Mouse (Mus musculus) hindbrain, embryonic 13.5 days (tissue): Measurements from ENCODE around the gene Tab2. TPM values are rescaled to one million over a fixed set of nuclear protein-coding genes. Genes with fewer than 3 reads are reported as not detected.

Source experiments
- ATAC-seq: fragments of 200-750 bp; cut with Nextera tagmentation; 2 replicates; pipeline ENCODE4 v1.8.0; 2017; ENCODE audit warnings: moderate TSS enrichment; ENCODE audit not compliant: low FRiP score
- H3K27ac ChIP-seq: fragments of 300-500 bp; sonication (generic); 2 replicates; pipeline ENCODE4 v1.5.1; 2015; ENCODE audit warnings: inconsistent platforms, mild to moderate bottlenecking, moderate library complexity
- H3K27me3 ChIP-seq: fragments of 300-500 bp; sonication (generic); 2 replicates; pipeline ENCODE4 v1.6.1; 2015; ENCODE audit warnings: mild to moderate bottlenecking, inconsistent platforms
- H3K36me3 ChIP-seq: fragments of 300-500 bp; sonication (generic); 2 replicates; pipeline ENCODE4 v1.6.1; 2015; ENCODE audit warnings: mild to moderate bottlenecking, inconsistent platforms
- H3K4me1 ChIP-seq: fragments of 300-500 bp; sonication (generic); replicated peaks from 2 replicates; pipeline ENCODE4 v1.6.1; 2015; ENCODE audit warnings: inconsistent platforms
- H3K4me2 ChIP-seq: fragments of 300-500 bp; sonication (generic); 2 replicates; pipeline ENCODE4 v1.6.1; 2015; ENCODE audit warnings: inconsistent platforms, mild to moderate bottlenecking, moderate library complexity
- H3K4me3 ChIP-seq: fragments of 300-500 bp; sonication (generic); 2 replicates; pipeline ENCODE4 v1.5.1; 2015; ENCODE audit warnings: mild to moderate bottlenecking, inconsistent platforms
- H3K9ac ChIP-seq: fragments of 300-500 bp; sonication (generic); 2 replicates; pipeline ENCODE4 v1.6.1; 2015; ENCODE audit warnings: mild to moderate bottlenecking, inconsistent platforms
- H3K9me3 ChIP-seq: fragments of 300-500 bp; sonication (generic); 2 replicates; pipeline ENCODE4 v1.6.1; 2016; ENCODE audit warnings: inconsistent platforms
- WGBS: fragments of 180-500 bp; shearing (Covaris S2); methylation state at CpG from one replicate; pipeline ENCODE4 v1.1.7; 2015; 5-methylcytosine and 5-hydroxymethylcytosine counted together
- polyA plus RNA-seq: library from polyadenylated mRNA; unstranded; fragments of >200 nt; fragmentation: Nextera tagmentation; extraction: Ambion mirVana; gene quantifications from 2 replicates; pipeline ENCODE4 v1.2.1, GENCODE M21; 2015

Gene Tab2
- 14.6 and 15.6 TPM in 2 replicates for polyA plus RNA-seq

- Histone ChIP-seq H3K4me3 (peak within 1 kb of the TSS; percentile 99), H3K36me3 (no peaks in the 10 kb centered on the region), H3K9ac (peak within 1 kb of the TSS; percentile 99), H3K4me2 (peak within 1 kb of the TSS; percentile 88), H3K4me1 (peaks cover 21% of the 10 kb centered on the region), H3K27me3 (no peaks in the 10 kb centered on the region), H3K27ac (peak within 1 kb of the TSS; percentile 99), H3K9me3 (no peaks in the 10 kb centered on the region)
- peak; percentile 98 for ATAC-seq
- WGBS = under 1% methylated on average over 67 of the region's 97 CpGs
Measured at GRCm38 (mm10) chr10:7956228-7957001, at the start of gene Tab2. TSS of gene Tab2 (minus strand) at chr10:7956230.

- H3K36me3 ChIP-seq = no peaks in the 10 kb centered on the region
- H3K4me2 ChIP-seq = no peak overlapping the region
- H3K27ac ChIP-seq = no peak overlapping the region
- no peak overlapping the region for H3K4me3 ChIP-seq
- no peaks in the 10 kb centered on the region for H3K27me3 ChIP-seq
- no peak overlapping the region for H3K9ac ChIP-seq
- no peaks in the 10 kb centered on the region for H3K4me1 ChIP-seq
- no peaks in the 10 kb centered on the region for H3K9me3 ChIP-seq
- no peak for ATAC-seq
- 84% methylated on average over 10 of the region's 10 CpGs for WGBS
Measured at GRCm38 (mm10) chr10:7992258-7992919, 36.4 kb upstream of the Tab2 start.

GRCm38 (mm10) chr10:7991596-7991995 is 35.6 kb upstream of the Tab2 start:
- Histone ChIP-seq H3K9me3 (no peaks in the 10 kb centered on the region), H3K4me3 (no peak overlapping the region), H3K27ac (no peak overlapping the region), H3K9ac (no peak overlapping the region), H3K4me2 (no peak overlapping the region), H3K4me1 (no peaks in the 10 kb centered on the region), H3K27me3 (no peaks in the 10 kb centered on the region), H3K36me3 (no peaks in the 10 kb centered on the region)
- no peak for ATAC-seq
- WGBS = 86% methylated on average over 5 of the region's 5 CpGs

GRCm38 (mm10) chr10:7987521-7987920 is 31.5 kb upstream of the Tab2 start:
- 93% methylated on average over 8 of the region's 8 CpGs for WGBS
- H3K9me3 ChIP-seq = no peaks in the 10 kb centered on the region
- ATAC-seq = no peak
- no peak overlapping the region for H3K4me3 ChIP-seq
- H3K27ac ChIP-seq = no peak overlapping the region
- no peak overlapping the region for H3K9ac ChIP-seq
- no peak overlapping the region for H3K4me2 ChIP-seq
- no peaks in the 10 kb centered on the region for H3K36me3 ChIP-seq
- no peaks in the 10 kb centered on the region for H3K4me1 ChIP-seq
- no peaks in the 10 kb centered on the region for H3K27me3 ChIP-seq

GRCm38 (mm10) chr10:7976462-7976861 is 20.4 kb upstream of the Tab2 start:
- ATAC-seq = no peak
- Histone ChIP-seq H3K27ac (no peak overlapping the region), H3K36me3 (no peaks in the 10 kb centered on the region), H3K9me3 (no peaks in the 10 kb centered on the region), H3K4me1 (no peaks in the 10 kb centered on the region), H3K27me3 (no peaks in the 10 kb centered on the region), H3K9ac (no peak overlapping the region), H3K4me2 (no peak overlapping the region), H3K4me3 (no peak overlapping the region)
- WGBS = 97% methylated on average over 9 of the region's 9 CpGs

- Histone ChIP-seq H3K27me3 (no peaks in the 10 kb centered on the region), H3K4me3 (no peak overlapping the region), H3K4me2 (no peak overlapping the region), H3K4me1 (no peaks in the 10 kb centered on the region), H3K9ac (no peak overlapping the region), H3K27ac (no peak overlapping the region), H3K9me3 (no peaks in the 10 kb centered on the region), H3K36me3 (no peaks in the 10 kb centered on the region)
- no peak for ATAC-seq
- 99% methylated on average over 2 of the region's 2 CpGs for WGBS
Measured at GRCm38 (mm10) chr10:7968747-7969280, 12.8 kb upstream of the Tab2 start.

- no peak overlapping the region for H3K9ac ChIP-seq
- H3K9me3 ChIP-seq = no peaks in the 10 kb centered on the region
- no peak overlapping the region for H3K4me2 ChIP-seq
- no peaks in the 10 kb centered on the region for H3K36me3 ChIP-seq
- no peaks in the 10 kb centered on the region for H3K27me3 ChIP-seq
- H3K4me3 ChIP-seq = no peak overlapping the region
- 90% methylated on average over 3 of the region's 3 CpGs for WGBS
- H3K27ac ChIP-seq = no peak overlapping the region
- no peak for ATAC-seq
- H3K4me1 ChIP-seq = no peaks in the 10 kb centered on the region
Measured at GRCm38 (mm10) chr10:7967096-7967495, 11.1 kb upstream of the Tab2 start.

GRCm38 (mm10) chr10:7959073-7959472 is 3.0 kb upstream of the Tab2 start:
- 85% methylated on average over 6 of the region's 6 CpGs for WGBS
- no peaks in the 10 kb centered on the region for H3K27me3 ChIP-seq
- H3K36me3 ChIP-seq = no peaks in the 10 kb centered on the region
- peaks cover 6% of the 10 kb centered on the region for H3K4me1 ChIP-seq
- ATAC-seq = no peak
- no peak overlapping the region for H3K4me2 ChIP-seq
- no peaks in the 10 kb centered on the region for H3K9me3 ChIP-seq
- H3K9ac ChIP-seq = no peak overlapping the region
- no peak overlapping the region for H3K4me3 ChIP-seq
- no peak overlapping the region for H3K27ac ChIP-seq

- Histone ChIP-seq H3K27me3 (no peaks in the 10 kb centered on the region), H3K4me2 (peak overlapping the region; percentile 88), H3K36me3 (0 out of 2 replicates have a peak, but pooled peaks cover 3% of the 10 kb centered on the region), H3K9me3 (no peaks in the 10 kb centered on the region), H3K4me1 (peaks cover 21% of the 10 kb centered on the region), H3K4me3 (peak overlapping the region; percentile 99), H3K9ac (peak overlapping the region; percentile 99), H3K27ac (peak overlapping the region; percentile 99)
- peak; percentile 53 for ATAC-seq
- no CpG with 5 or more reads among the region's 76 CpGs for WGBS
Measured at GRCm38 (mm10) chr10:7955634-7956121, 352 bp downstream of the Tab2 start.

GRCm38 (mm10) chr10:7954989-7955633 is 919 bp downstream of the Tab2 start:
- Histone ChIP-seq H3K9ac (peak overlapping the region; percentile 99), H3K4me1 (peaks cover 26% of the 10 kb centered on the region), H3K9me3 (no peaks in the 10 kb centered on the region), H3K36me3 (0 out of 2 replicates have a peak, but pooled peaks cover 3% of the 10 kb centered on the region), H3K4me2 (peak overlapping the region; percentile 88), H3K27ac (peak overlapping the region; percentile 99), H3K27me3 (no peaks in the 10 kb centered on the region), H3K4me3 (peak overlapping the region; percentile 99)
- no peak for ATAC-seq
- WGBS = 2% methylated on average over 24 of the region's 31 CpGs

GRCm38 (mm10) chr10:7954627-7954988 is 1.4 kb downstream of the Tab2 start:
- Histone ChIP-seq H3K9ac (peak overlapping the region; percentile 99), H3K27me3 (no peaks in the 10 kb centered on the region), H3K4me1 (peaks cover 26% of the 10 kb centered on the region), H3K4me3 (peak overlapping the region; percentile 99), H3K27ac (peak overlapping the region; percentile 99), H3K9me3 (no peaks in the 10 kb centered on the region), H3K36me3 (0 out of 2 replicates have a peak, but pooled peaks cover 3% of the 10 kb centered on the region), H3K4me2 (peak overlapping the region; percentile 88)
- 3% methylated on average over 5 of the region's 5 CpGs for WGBS
- ATAC-seq = no peak

- Histone ChIP-seq H3K9ac (no peak overlapping the region), H3K9me3 (no peaks in the 10 kb centered on the region), H3K36me3 (peaks cover 3% of the 10 kb centered on the region; the same call in 1 of the 2 replicates), H3K4me3 (no peak overlapping the region), H3K27me3 (no peaks in the 10 kb centered on the region), H3K27ac (no peak overlapping the region), H3K4me1 (peaks cover 7% of the 10 kb centered on the region; the same call in 1 of the 2 replicates), H3K4me2 (no peak overlapping the region)
- WGBS = 45% methylated on average over 3 of the region's 3 CpGs
- ATAC-seq = no peak
Measured at GRCm38 (mm10) chr10:7943006-7943405, 13.0 kb downstream of the Tab2 start.
